Mouse (Mus musculus) midbrain, embryonic 15.5 days (tissue): ENCODE results near the gene Twist1. TPM values are rescaled to one million over a fixed set of nuclear protein-coding genes. Genes with fewer than 3 reads are reported as not detected.

ENCODE experiments used
- ATAC-seq: fragments of 200-750 bp; cut with Nextera tagmentation; replicated peaks from 2 replicates; pipeline ENCODE4 v1.8.0; 2017; ENCODE audit warnings: moderate TSS enrichment
- H3K27ac ChIP-seq: fragments of 300-500 bp; sonication (generic); 2 replicates; pipeline ENCODE4 v1.5.1; 2015; ENCODE audit warnings: mild to moderate bottlenecking, inconsistent platforms
- H3K27me3 ChIP-seq: fragments of 300-500 bp; sonication (generic); replicated peaks from 2 replicates; pipeline ENCODE4 v1.6.1; 2015; ENCODE audit warnings: inconsistent platforms
- H3K36me3 ChIP-seq: fragments of 300-500 bp; sonication (generic); replicated peaks from 2 replicates; pipeline ENCODE4 v1.6.1; 2015; ENCODE audit warnings: inconsistent platforms
- H3K4me1 ChIP-seq: fragments of 300-500 bp; sonication (generic); 2 replicates; pipeline ENCODE4 v1.6.1; 2015; ENCODE audit warnings: inconsistent platforms
- H3K4me2 ChIP-seq: fragments of 300-500 bp; sonication (generic); 2 replicates; pipeline ENCODE4 v1.6.1; 2015; ENCODE audit warnings: inconsistent platforms, mild to moderate bottlenecking, moderate library complexity
- H3K4me3 ChIP-seq: fragments of 300-500 bp; sonication (generic); 2 replicates; pipeline ENCODE4 v1.5.1; 2015; ENCODE audit warnings: mild to moderate bottlenecking, inconsistent platforms
- H3K9ac ChIP-seq: fragments of 300-500 bp; sonication (generic); 2 replicates; pipeline ENCODE4 v1.6.1; 2015; ENCODE audit warnings: mild to moderate bottlenecking, inconsistent platforms
- H3K9me3 ChIP-seq: fragments of 300-500 bp; sonication (generic); 2 replicates; pipeline ENCODE4 v1.6.1; 2016; ENCODE audit warnings: inconsistent platforms
- WGBS: fragments of 180-500 bp; shearing (Covaris S2); methylation state at CpG from one replicate; pipeline ENCODE4 v1.1.7; 2015; ENCODE audit warnings: mixed read lengths; 5-methylcytosine and 5-hydroxymethylcytosine counted together
- polyA plus RNA-seq: library from polyadenylated mRNA; unstranded; fragments of >200 nt; fragmentation: Nextera tagmentation; extraction: Ambion mirVana; gene quantifications from 2 replicates; pipeline ENCODE4 v1.2.1, GENCODE M21; 2015

The Twist1 gene
- 1.2 and 1.5 TPM in 2 replicates for polyA plus RNA-seq

DNA sequence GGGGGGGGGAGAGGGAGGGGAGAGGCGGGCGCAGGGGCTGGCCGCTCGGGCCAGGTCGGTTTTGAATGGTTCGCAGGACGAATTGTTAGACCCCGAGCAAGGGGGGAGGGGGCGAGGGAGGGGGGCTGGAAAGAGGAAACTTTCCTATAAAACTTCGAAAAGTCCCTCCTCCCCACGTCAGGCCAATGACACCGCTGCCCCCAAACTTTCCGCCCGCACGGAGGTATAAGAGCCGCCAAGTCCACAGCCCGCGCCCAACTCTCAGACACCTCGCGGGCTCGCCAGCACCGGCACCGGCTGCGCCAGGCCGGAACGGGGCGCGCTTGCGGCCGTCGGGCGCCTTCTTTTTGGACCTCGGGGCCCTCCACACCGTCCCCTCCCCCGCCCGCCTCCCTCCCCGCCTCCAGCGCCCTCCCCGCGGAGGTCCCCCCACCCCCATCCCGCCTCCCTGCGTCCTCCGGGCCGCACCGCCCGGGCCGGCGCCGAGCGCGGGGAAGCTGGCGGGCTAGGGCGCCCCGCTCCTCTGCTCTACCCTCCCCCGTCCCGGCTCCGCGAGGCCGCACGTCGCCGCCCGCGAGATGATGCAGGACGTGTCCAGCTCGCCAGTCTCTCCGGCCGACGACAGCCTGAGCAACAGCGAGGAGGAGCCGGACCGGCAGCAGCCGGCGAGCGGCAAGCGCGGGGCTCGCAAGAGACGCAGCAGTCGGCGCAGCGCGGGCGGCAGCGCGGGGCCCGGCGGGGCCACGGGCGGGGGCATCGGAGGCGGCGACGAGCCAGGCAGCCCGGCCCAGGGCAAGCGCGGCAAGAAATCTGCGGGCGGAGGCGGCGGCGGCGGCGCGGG is at the start of gene Twist1:
Twist1 (plus strand) TSS at position 272 of the 841 bp plus-strand sequence.
- WGBS, result under 1% methylated on average over 87 of the region's 105 CpGs
- peaks cover 20% of the 10 kb centered on the region for H3K4me1 ChIP-seq
- peak within 1 kb of the TSS; percentile 82 for H3K4me2 ChIP-seq
- H3K9me3 ChIP-seq, result no peaks in the 10 kb centered on the region
- H3K4me3 ChIP-seq, result peak within 1 kb of the TSS; percentile 43
- H3K9ac ChIP-seq, result peak within 1 kb of the TSS; percentile 21; the same call in 1 of the 2 replicates
- H3K36me3 ChIP-seq, result no peaks in the 10 kb centered on the region
- H3K27ac ChIP-seq, result no peak within 1 kb of the TSS
- H3K27me3 ChIP-seq, result peaks cover 66% of the 10 kb centered on the region
- ATAC-seq, result peak; percentile 73

DNA sequence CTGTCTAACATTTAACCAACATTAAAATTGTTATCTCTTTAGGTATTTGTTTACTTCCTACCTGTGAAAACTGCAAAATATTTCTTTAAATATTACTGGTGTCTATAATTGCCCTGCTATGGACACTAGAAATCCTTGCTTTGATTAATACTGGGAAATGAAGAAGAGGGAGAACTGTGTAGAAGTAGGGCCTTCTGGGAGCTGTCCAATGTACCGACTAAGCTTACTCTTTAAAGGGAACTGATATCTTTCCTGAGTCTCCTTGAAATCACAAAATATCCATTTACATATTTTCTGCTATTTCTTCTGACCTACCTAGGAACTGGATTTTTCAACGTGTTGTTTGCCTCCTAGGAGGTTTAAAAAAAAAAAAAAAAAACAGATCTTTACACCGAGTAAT is 30.7 kb upstream of the Twist1 start:
- ATAC-seq, result no peak
- 12% methylated on average over 3 of the region's 3 CpGs for WGBS
- no peak overlapping the region for H3K27ac ChIP-seq
- H3K9ac ChIP-seq, result no peak overlapping the region
- no peaks in the 10 kb centered on the region for H3K36me3 ChIP-seq
- peaks cover 14% of the 10 kb centered on the region for H3K27me3 ChIP-seq
- H3K4me1 ChIP-seq, result peaks cover 20% of the 10 kb centered on the region
- H3K4me3 ChIP-seq, result no peak overlapping the region
- no peaks in the 10 kb centered on the region for H3K9me3 ChIP-seq
- no peak overlapping the region for H3K4me2 ChIP-seq

DNA sequence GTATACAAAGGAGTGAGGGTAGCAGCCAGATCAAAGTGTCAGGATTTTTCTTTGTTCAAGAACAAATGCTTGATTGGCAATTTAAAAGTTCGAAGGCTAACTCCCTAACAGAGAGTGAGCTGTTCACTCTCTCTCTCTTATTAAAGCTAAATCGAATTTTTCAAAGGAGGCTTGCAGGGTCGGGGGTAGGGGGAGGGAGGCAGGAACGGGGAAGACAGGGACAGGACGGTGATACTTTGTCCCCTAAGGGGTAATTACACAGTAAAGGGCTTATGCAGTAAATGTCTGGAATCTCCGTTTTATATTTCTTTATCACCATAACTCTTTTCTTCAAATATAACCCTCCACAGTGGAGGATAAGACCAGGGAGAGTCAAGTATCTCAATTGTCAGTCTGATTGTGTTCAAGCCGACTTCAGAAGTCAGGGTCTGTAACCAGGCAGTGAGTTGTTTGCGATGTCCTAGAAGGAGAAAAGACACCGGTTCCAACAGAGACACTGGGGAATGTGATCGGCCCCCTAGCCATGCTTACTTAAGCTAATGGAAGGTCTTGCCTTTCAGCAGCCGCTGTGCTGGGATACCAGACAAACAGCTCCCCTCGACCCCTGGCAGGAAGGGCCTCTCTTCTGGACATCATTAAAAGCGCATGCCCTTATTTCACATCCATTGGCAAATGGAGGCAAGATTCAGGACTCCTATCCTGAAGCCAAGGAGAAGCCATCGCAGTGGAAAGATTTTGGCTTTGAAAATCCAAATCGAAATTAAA is 30.0 kb upstream of the Twist1 start:
- no peaks in the 10 kb centered on the region for H3K36me3 ChIP-seq
- H3K27me3 ChIP-seq, result peaks cover 14% of the 10 kb centered on the region
- H3K9me3 ChIP-seq, result no peaks in the 10 kb centered on the region
- H3K27ac ChIP-seq, result no peak overlapping the region
- H3K9ac ChIP-seq, result no peak overlapping the region
- H3K4me1 ChIP-seq, result peaks cover 20% of the 10 kb centered on the region
- WGBS, result 1% methylated on average over 15 of the region's 15 CpGs
- peak overlapping the region; percentile 37 for H3K4me3 ChIP-seq
- peak; percentile 45; the same call in 1 of the 2 replicates for ATAC-seq
- H3K4me2 ChIP-seq, result peak overlapping the region; percentile 68

DNA sequence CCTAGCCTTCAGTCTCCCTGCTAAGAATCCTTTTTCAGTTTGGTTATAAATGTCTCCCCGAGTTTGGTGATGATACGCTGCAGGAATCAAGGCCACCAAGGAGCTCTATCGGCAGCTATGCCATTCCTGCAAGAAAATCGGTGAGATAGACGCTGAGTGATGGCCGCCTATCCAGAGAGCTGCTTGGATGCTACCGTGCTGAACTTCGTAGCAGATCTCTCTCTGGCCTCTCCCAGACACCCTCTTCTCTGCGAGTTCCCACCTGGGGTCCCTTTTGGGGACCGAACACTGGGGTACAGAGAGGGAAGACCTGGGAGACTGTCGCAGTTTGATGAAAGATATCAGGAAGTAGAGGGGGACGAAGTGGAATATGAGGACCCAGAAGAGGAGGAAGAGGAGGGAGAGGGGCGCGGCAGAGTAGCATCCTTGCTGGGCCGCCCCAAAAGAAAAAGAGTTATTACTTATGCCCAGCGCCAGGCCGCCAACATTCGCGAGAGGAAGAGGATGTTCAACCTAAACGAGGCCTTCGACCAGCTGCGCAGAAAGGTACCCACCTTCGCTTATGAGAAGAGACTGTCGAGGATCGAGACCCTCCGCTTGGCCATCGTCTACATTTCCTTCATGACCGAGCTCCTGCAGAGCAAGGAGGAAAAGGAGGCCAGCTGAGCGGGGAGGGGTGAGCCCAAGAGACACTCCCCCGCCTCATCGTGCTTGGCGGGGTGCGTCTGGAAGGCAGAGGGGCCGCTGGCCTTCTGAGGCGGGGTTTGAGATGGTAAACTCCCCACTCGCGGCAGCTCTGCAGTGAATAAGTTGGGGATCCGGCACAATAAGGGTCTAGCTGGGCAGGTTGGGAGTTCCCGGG is 28.9 kb upstream of the Twist1 start, which contains the start of gene Ferd3l:
Ferd3l (plus strand) TSS at position 95 of the 862 bp plus-strand sequence.
- Histone ChIP-seq H3K27me3 (peaks cover 14% of the 10 kb centered on the region), H3K9me3 (no peaks in the 10 kb centered on the region), H3K4me2 (peak within 1 kb of the TSS; percentile 68), H3K36me3 (no peaks in the 10 kb centered on the region), H3K27ac (no peak within 1 kb of the TSS), H3K4me3 (peak within 1 kb of the TSS; percentile 37), H3K4me1 (peaks cover 20% of the 10 kb centered on the region), H3K9ac (peak within 1 kb of the TSS; percentile 15; the same call in 1 of the 2 replicates)
- WGBS, result 1% methylated on average over 39 of the region's 39 CpGs
- ATAC-seq, result peak; percentile 56

DNA sequence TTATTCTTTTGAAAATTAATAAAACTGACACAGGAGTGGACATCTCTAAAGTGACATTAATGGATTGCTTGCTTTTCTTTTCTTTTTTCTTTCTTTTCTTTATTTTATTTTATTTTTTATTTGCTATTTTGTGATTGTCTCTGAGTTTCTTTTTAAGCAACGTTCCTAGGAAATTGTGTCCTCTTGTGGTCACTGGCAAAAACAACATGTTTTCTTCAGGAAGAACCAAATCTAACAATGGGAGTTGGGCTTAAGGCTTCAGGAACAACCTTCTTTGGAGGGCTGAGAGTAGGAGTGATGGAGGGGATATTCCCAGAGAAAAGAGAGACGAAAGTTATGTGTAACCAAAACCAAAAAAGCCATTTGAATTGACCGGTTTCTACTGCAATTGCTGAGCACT is 4.6 kb upstream of the Twist1 start:
- H3K9me3 ChIP-seq, result no peaks in the 10 kb centered on the region
- 4% methylated on average over 3 of the region's 3 CpGs for WGBS
- no peak overlapping the region for H3K27ac ChIP-seq
- no peaks in the 10 kb centered on the region for H3K36me3 ChIP-seq
- H3K4me2 ChIP-seq, result no peak overlapping the region
- H3K4me1 ChIP-seq, result peaks cover 11% of the 10 kb centered on the region
- H3K4me3 ChIP-seq, result no peak overlapping the region
- no peak overlapping the region for H3K9ac ChIP-seq
- H3K27me3 ChIP-seq, result peaks cover 52% of the 10 kb centered on the region
- no peak for ATAC-seq

DNA sequence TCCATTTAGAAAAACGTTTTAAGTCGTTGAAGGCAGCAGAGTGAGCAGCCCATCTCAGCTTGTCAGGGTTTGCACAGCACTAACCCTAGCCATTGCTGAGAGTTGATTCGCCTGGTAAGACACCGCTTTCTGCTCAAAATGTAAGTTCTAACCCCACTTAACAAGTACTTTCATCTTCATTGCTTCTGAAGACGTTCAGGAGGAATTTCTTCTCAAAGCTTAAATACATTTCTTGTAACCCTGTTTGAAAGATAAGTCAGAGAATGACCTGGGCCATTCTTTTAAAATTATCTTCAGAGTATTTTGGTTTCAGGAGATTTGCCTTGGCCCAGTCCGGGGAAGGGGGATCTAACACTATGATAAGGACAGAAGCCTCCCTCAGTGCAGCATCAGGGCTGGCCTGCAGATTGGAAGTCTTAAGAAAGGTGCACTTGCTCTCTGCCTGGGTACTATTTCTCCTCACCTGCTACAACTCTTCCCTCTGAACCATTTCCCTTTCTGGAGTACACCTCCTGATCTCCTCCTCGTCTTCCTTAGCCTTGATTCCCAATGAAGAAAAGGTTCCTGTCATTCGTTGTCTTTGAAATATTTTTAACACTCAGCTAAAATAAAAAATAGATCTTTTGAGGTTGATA is 2.4 kb upstream of the Twist1 start:
- WGBS, result 8% methylated on average over 8 of the region's 8 CpGs
- no peaks in the 10 kb centered on the region for H3K9me3 ChIP-seq
- H3K27ac ChIP-seq, result no peak overlapping the region
- no peaks in the 10 kb centered on the region for H3K36me3 ChIP-seq
- peaks cover 58% of the 10 kb centered on the region for H3K27me3 ChIP-seq
- H3K4me1 ChIP-seq, result peaks cover 20% of the 10 kb centered on the region
- no peak for ATAC-seq
- H3K9ac ChIP-seq, result no peak overlapping the region
- H3K4me2 ChIP-seq, result no peak overlapping the region
- H3K4me3 ChIP-seq, result no peak overlapping the region

DNA sequence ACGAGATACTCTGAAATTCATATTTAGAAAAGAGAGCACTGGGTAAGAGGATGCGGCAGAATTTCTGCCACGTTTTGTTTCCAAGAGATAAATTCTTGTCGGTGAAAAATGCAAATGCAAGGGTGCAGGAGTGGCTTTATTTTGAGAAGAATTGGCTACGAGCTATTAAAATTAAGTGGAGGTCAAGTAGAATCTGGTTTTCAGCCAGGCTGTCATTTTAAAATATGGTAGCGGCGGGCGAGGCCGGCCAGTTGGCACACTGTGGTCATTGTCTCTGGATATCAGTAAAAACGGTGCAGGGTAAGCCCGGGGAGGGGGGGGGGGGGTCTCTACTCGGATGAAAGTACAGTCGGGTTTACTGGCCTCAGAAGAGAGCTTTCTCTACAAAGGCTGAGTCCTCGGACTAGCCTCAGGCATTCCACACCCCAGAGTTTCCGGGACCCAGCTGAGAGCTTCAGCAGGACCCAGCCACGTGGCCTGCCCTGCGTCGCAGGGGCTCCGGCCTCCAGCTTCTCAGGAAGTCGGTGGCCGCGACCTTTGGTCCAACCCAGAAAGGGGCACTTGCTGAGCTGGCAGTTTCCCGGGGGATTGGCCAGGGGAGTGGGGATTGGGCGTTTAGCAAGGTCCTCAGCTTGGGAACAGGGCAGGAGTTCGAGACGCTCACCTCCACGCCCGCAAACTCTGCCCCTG is 1.7 kb upstream of the Twist1 start:
- H3K36me3 ChIP-seq, result no peaks in the 10 kb centered on the region
- no peak overlapping the region for H3K4me3 ChIP-seq
- H3K9me3 ChIP-seq, result no peaks in the 10 kb centered on the region
- H3K9ac ChIP-seq, result no peak overlapping the region
- no peak for ATAC-seq
- no peak overlapping the region for H3K4me2 ChIP-seq
- 2% methylated on average over 28 of the region's 28 CpGs for WGBS
- H3K27me3 ChIP-seq, result peaks cover 59% of the 10 kb centered on the region
- H3K27ac ChIP-seq, result no peak overlapping the region
- H3K4me1 ChIP-seq, result peaks cover 20% of the 10 kb centered on the region

DNA sequence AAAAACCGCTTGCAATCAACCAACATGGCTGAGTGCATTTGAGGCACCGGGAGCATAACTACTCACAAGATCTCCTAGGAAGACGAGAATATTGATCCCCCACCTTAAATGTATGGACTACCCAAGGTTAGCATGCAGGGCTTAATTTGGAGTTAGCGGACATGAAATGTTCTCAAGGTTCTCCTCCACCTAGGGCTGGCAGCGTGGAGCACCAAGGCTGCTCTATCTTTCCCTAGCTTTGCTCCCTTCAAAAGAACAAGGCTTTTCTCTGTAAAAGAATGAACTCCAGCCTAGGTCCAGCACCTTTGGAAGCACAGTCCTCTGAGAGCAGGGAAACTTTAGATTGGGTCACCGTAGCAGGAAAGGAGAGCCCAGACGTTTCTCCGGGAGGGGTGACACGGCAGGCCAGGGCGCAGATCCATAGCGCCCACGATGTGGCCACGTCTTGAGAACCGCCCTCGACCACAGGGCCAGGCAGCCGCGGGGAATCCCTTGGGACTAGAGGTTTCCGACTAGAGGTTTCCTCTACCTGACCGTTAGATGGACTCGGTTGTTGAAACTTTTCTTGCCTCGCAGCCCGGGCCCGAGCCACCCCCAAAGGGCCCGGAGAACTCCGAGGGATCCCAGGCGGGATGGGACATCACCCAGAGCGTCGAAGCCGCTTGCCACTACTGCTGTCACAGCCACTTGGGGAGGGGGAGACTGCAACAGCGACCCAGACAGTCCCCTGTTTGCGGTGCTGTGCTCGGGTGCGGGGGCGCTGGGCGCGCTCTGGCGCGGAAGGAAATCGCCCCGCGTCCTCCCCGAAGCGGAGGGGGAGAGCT is 683 bp upstream of the Twist1 start:
- Histone ChIP-seq H3K9me3 (no peaks in the 10 kb centered on the region), H3K36me3 (no peaks in the 10 kb centered on the region), H3K27me3 (peaks cover 61% of the 10 kb centered on the region), H3K4me2 (peak overlapping the region; percentile 82), H3K27ac (no peak overlapping the region), H3K9ac (no peak overlapping the region), H3K4me3 (peak overlapping the region; percentile 43), H3K4me1 (peaks cover 20% of the 10 kb centered on the region)
- WGBS, result under 1% methylated on average over 42 of the region's 43 CpGs
- 0 out of 2 replicates have a peak, but pooled peaks have one; percentile 30 for ATAC-seq

DNA sequence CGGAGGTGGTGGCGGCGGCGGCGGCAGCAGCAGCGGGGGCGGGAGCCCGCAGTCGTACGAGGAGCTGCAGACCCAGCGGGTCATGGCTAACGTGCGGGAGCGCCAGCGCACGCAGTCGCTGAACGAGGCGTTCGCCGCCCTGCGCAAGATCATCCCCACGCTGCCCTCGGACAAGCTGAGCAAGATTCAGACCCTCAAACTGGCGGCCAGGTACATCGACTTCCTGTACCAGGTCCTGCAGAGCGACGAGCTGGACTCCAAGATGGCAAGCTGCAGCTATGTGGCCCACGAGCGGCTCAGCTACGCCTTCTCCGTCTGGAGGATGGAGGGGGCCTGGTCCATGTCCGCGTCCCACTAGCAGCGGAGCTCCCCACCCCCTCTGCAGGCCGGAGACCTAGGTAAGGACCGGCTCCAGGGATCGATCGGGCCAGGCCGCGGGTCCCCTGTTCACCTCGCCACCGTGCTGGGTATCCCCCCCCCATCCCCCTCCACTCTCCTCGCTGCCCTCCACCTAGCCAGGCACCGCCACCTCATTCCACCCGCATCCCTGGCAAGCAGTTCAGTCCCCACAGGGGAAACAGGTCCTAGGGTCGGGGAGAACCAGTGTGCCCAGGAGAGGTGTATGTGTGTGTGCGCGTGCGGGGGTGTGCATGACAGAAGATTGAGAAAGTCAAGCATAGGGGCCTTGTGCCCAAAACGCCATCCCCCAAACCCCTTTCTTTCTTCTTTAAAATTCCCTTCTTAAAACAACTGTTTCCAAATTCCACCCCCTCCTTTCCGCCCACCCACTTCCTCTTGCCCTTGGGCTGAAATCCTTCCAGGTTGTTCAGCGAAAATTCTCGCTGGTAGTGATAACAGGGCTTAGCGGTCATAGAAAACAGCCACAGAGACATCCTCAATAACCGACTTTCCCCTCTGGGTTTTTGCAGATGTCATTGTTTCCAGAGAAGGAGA is 1.0 kb downstream of the Twist1 start:
- H3K36me3 ChIP-seq, result no peaks in the 10 kb centered on the region
- H3K4me3 ChIP-seq, result peak overlapping the region; percentile 43
- no peak overlapping the region for H3K27ac ChIP-seq
- H3K27me3 ChIP-seq, result peaks cover 61% of the 10 kb centered on the region
- peak; percentile 67 for ATAC-seq
- no peaks in the 10 kb centered on the region for H3K9me3 ChIP-seq
- peak overlapping the region; percentile 82 for H3K4me2 ChIP-seq
- H3K4me1 ChIP-seq, result peaks cover 20% of the 10 kb centered on the region
- whole genome bisulfite sequencing, result under 1% methylated on average over 56 of the region's 56 CpGs
- peak overlapping the region; percentile 21; the same call in 1 of the 2 replicates for H3K9ac ChIP-seq
